Mouse (Mus musculus) brain, embryonic 14.5 days (tissue): ENCODE results near the gene Dpf3. TPM values are rescaled to one million over a fixed set of nuclear protein-coding genes. Genes with fewer than 3 reads are reported as not detected.

Source experiments
- DNase-seq: peaks from one replicate; pipeline ENCODE4 v3.0.0-alpha.2; 2011; ENCODE audit warnings: low read depth
- CTCF ChIP-seq: fragments of 200-500 bp; IDR thresholded peaks from 2 replicates; pipeline ENCODE4 v1.5.1; 2012; ENCODE audit warnings: inconsistent platforms, mild to moderate bottlenecking, moderate library complexity, borderline replicate concordance; ENCODE audit not compliant: insufficient read depth, insufficient read length; ENCODE audit errors: extremely low read depth
- POLR2A ChIP-seq: fragments of 200-500 bp; IDR thresholded peaks from 2 replicates; pipeline ENCODE4 v1.6.1; 2012; ENCODE audit warnings: mild to moderate bottlenecking, inconsistent platforms, borderline replicate concordance; ENCODE audit not compliant: poor library complexity, insufficient read depth, insufficient read length, severe bottlenecking; ENCODE audit errors: extremely low read depth
- polyA plus RNA-seq: library from polyadenylated mRNA; depleted of rRNA; stranded (reverse); fragments of >200 nt; gene quantifications from 2 replicates; pipeline ENCODE4 v1.2.3, GENCODE M21; 2012

Dpf3 gene
- polyA plus RNA-seq, 1 experiment, result 20.9 TPM

- no peak for DNase-seq
- TF ChIP-seq POLR2A (no peak), CTCF (no peak)
Observed at GRCm38 (mm10) chr12:83495248-83495960, 7.9 kb upstream of the Dpf3 start.

GRCm38 (mm10) chr12:83494196-83494595 lies 6.7 kb upstream of the Dpf3 start:
- DNase-seq, result no peak
- TF ChIP-seq CTCF (no peak), POLR2A (no peak)

- no peak for DNase-seq
- TF ChIP-seq CTCF, result no peak
- TF ChIP-seq POLR2A, result no peak
Observed at GRCm38 (mm10) chr12:83492808-83493207, 5.3 kb upstream of the Dpf3 start.

DNA sequence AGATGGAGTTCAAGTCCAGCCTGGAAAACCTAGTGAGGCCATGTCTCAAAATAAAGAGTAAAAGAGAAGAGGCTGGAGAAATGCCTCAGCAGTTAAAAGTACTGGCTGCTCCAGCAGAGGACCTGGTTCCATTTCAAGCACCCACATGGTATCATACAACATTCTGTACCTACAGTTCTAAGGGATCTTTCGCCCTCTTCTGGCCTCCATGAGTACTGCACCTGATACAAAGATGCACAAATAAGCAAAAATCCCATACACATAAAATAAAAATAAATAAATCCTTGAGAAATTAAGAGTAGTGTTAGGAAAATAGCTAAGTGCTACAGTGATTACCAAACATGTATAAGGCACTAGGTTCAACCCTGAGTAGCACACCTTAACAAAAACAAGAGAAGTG lies 4.1 kb upstream of the Dpf3 start:
- TF ChIP-seq CTCF (peak; percentile 25; the same call in 1 of the 2 replicates), POLR2A (no peak)
- no peak for DNase-seq

GRCm38 (mm10) chr12:83489748-83490147 lies 2.2 kb upstream of the Dpf3 start:
- TF ChIP-seq CTCF, result no peak
- no peak for TF ChIP-seq POLR2A
- DNase-seq, result no peak

GRCm38 (mm10) chr12:83488211-83488941 lies 860 bp upstream of the Dpf3 start:
- peak; percentile 25 for DNase-seq
- no peak for TF ChIP-seq POLR2A
- TF ChIP-seq CTCF, result no peak

- TF ChIP-seq POLR2A, result no peak
- no peak for TF ChIP-seq CTCF
- peak; percentile 58 for DNase-seq
Observed at GRCm38 (mm10) chr12:83486671-83487461, 650 bp downstream of the Dpf3 start.

DNA sequence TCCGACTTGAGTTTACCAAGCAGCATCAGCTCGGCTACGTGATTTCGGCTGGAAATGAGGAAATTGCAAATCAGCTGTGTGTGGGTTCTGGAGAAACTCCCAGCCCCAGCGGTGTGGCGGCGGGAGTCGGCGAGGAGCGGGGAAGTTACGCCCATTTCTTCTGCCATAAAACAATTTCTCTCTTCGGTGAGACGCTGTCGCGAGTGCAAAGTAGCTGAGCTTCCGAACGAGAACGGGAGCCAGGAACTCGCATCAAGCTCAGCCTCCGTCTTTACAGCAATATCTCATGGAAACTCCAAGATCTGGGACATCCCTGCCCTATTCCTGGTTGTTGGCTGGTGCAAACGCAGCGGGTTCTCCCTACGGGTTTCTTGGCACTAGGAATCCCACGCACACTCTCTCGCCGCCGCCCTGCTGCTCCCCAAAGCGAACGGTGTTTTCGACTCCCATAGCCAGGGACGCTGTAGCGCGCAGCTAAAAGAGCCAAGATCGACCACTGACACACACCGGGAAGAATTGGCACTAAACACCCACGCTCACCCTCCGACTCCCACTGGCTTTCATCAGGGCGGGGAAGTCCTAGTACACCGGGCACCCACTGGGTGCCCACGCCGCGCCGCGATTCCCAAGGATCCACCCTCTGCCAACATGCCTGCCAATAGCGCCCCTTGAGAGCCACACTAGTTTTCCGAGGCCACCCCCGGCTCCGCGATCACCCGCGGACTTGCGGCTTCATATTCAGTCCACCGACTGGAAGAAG lies 1.4 kb downstream of the Dpf3 start:
- peak; percentile 69 for DNase-seq
- no peak for TF ChIP-seq POLR2A
- TF ChIP-seq CTCF, result no peak

DNA sequence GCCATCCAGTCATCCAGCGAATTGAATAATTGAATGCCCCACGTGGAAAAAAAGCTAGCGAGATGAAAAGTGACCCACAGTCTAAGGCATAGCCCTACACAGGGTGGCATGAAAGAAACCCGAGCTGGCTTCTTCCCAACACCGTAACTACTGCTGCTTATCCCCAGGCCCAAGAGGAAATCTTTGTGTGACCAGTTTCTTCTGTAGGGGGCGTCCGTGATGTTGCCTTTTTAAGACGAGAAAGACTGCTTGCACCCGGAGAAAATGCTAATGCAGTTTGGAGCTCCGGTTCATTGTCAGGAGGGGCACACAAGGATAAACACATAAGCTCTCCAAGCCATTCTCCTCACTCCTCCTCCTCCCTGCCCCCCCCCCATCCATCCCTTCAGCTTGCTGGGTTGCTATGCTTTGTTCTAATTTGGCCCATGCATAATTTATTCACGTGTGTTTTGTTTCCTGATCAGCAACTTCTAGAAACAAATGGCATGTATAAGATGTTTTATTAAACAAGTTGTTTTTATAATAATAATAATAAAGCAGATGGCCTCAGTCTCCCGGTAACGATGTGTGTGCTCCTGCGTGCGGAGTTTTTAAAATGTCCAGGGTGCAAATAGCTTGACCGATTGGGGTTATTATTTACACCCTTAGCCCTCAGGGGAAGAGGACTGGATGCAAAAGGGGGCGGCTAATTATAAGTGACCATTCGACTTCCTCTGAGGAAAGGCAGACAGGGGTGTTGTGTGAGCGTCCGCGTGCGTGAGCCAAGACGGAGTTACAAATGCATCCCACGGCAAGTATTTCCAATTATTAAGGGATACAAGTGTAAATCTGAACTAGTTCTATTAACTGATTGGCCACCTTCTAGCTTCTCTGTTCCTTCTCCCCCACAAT lies 2.4 kb downstream of the Dpf3 start:
- TF ChIP-seq POLR2A (no peak), CTCF (peak; percentile 8; the same call in 1 of the 2 replicates)

DNA sequence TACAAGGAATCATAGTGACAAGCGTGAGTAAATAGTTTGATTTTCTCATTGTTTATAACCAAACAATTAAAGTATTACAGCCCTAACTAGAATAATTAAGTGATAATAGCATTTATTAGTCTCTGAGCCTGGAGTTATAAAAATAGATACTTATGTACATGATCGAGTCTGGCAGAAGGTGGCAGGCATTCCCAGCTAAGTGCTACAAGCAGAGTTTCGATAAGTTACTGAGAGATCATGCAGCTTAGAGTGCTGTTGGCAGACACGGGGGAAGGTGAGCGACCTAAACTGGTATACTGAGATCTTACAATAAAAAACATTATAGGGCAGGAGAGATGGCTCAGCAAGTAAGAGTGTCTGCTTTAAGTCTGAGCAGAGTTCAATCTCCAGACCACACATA lies 3.9 kb downstream of the Dpf3 start:
- TF ChIP-seq POLR2A (no peak), CTCF (no peak)
- DNase-seq, result no peak

More for the DNA sequence above, 2.4 kb downstream of the Dpf3 start:
- DNase-seq, result peak; percentile 87
